Mouse (Mus musculus) liver, adult 2 months (tissue): ENCODE results near the gene Aff4.

ENCODE experiments used
- CTCF ChIP-seq: fragments of 200-500 bp; IDR thresholded peaks from 2 replicates; pipeline ENCODE4 v1.5.1; 2011; ENCODE audit warnings: low read depth, low read length, control low read depth
- POLR2A ChIP-seq: fragments of 200-500 bp; IDR thresholded peaks from 2 replicates; pipeline ENCODE4 v1.6.1; 2011; ENCODE audit warnings: low read length, control low read depth; ENCODE audit not compliant: insufficient read depth; ENCODE audit errors: extremely low read depth

DNA sequence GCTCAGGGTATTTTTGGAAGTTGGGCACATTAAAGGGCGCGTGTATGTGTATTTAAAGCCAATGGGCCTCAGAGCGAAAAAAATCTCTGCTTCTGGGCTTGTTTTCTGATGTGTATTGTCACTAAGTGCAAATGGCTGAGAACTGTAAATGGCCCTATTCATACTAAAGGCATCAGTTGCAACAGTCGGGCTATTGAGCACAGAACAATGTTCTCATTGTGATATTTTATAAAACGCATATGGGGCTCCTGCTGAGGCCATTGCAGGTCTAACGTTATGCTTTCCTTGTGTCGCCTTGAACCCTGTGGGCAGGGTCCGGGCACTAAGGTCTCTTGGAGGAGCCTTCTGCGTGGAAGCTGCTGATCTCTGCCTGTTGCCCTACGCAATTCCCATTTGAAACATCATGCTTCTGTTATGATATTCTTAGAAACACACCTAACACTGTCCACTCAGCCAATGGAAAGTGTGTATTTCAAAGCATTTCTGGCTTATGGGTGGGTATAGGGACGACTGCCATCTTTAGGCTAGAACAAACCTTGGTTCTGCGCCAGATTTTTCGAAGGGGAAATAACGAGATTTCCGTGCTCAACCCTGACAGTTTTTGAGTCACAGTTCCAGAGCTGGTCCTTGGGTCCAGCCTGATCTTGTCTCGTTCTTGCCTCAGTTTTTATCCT lies 118.8 kb downstream of the Aff4 start:
- TF ChIP-seq CTCF: no peak
- no peak for TF ChIP-seq POLR2A
